Mouse (Mus musculus): ENCODE results near the gene Papolg. TPM values are rescaled to one million over a fixed set of nuclear protein-coding genes. Genes with fewer than 3 reads are reported as not detected.

Papolg gene
- polyA plus RNA-seq (2012; rRNA removed) = 18.3 and 18.8 TPM in 2 replicates

DNA sequence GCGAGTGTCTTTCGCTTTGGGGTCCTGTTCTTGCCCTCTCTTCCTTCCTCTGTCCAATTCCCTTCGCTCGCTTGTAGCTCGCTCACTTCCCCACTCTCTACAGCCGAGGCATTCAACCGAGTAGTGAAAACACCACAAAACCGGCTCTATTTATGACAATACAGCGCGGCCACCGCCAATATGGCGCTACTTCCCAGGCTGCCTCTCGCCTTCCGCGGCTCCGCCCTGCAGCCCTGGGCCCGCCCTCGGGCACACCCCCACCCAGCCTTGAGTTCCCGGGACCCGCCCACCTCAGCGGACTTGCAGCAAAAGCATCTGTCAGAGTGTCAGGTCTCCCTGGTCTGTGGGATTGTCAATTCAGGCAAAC, at the start of gene Papolg:
Gene Papolg, minus strand, starts transcription at position 194 of the 367 bp plus-strand sequence.

Other genes with a start within 250 kb of the Papolg start
- gene Pus10, start 229.6 kb downstream of the Papolg start, polyA plus RNA-seq (2012; rRNA removed) = 10.4 and 13.6 TPM in 2 replicates
- gene Pex13, start 229.3 kb downstream of the Papolg start, polyA plus RNA-seq (2012; rRNA removed) = 14.9 and 16.8 TPM in 2 replicates
- 0.69 and 0.78 TPM in 2 replicates for gene Rel, start 124.3 kb downstream of the Papolg start, polyA plus RNA-seq (2012; rRNA removed)
- 0.33 and 0.38 TPM in 2 replicates for gene A830031A19Rik, start 179.8 kb upstream of the Papolg start, polyA plus RNA-seq (2012; rRNA removed)
- gene Bcl11a, start 182.8 kb upstream of the Papolg start, polyA plus RNA-seq (2012; rRNA removed) = 76.4 and 104 TPM in 2 replicates

All from central nervous system, embryonic 18 days (tissue).